Mouse (Mus musculus) layer of hippocampus, postnatal 36 days (tissue): ENCODE measurements around the gene Uts2b. TPM values are rescaled to one million over a fixed set of nuclear protein-coding genes. Genes with fewer than 3 reads are reported as not detected.
"Not testable (repeated sequence)": the region's sequence is repeated elsewhere in the genome, so short reads cannot be mapped to it uniquely, and the experiment has no call there.

Source experiments
- DNase-seq, 2 experiments: peaks; one replicate each; pipeline ENCODE4 v3.0.0; 2022
- total RNA-seq, 2 experiments: library from RNA; stranded (reverse); gene quantifications; 2 replicates each; pipeline ENCODE4 v1.2.3; 2021

Gene Uts2b
- total RNA-seq, 2 experiments from 2014 or later: not detected

- no peak for DNase-seq
Measured at GRCm38 (mm10) chr16:27374139-27374538, 4.1 kb upstream of the Uts2b start.

- DNase-seq: no peak
Measured at GRCm38 (mm10) chr16:27370700-27371099, 661 bp upstream of the Uts2b start.

- DNase-seq: no peak
Measured at GRCm38 (mm10) chr16:27360059-27360458, 10.0 kb downstream of the Uts2b start.

- no peak for DNase-seq
Measured at GRCm38 (mm10) chr16:27354464-27354863, 15.6 kb downstream of the Uts2b start.

- no peak for DNase-seq
Measured at GRCm38 (mm10) chr16:27349878-27350532, 20.0 kb downstream of the Uts2b start.

GRCm38 (mm10) chr16:27349235-27349634, 20.8 kb downstream of the Uts2b start:
- no peak for DNase-seq

- DNase-seq: no peak
Measured at GRCm38 (mm10) chr16:27348359-27348758, 21.7 kb downstream of the Uts2b start.

GRCm38 (mm10) chr16:27347521-27347920, 22.5 kb downstream of the Uts2b start:
- DNase-seq: no peak

- no peak for DNase-seq
Measured at GRCm38 (mm10) chr16:27326463-27326862, 43.6 kb downstream of the Uts2b start.

GRCm38 (mm10) chr16:27322047-27322446, 48.0 kb downstream of the Uts2b start:
- no peak for DNase-seq

GRCm38 (mm10) chr16:27319099-27319498, 50.9 kb downstream of the Uts2b start:
- no peak for DNase-seq

- not testable (repeated sequence) for DNase-seq
Measured at GRCm38 (mm10) chr16:27307189-27307588, 62.9 kb downstream of the Uts2b start, which contains the start of gene Ostn. Gene Ostn, plus strand, starts transcription at chr16:27307489.

Other genes starting within 250 kb of the Uts2b start
- not detected for gene Ostn, start 62.8 kb downstream of the Uts2b start, total RNA-seq
- 10 to 100 TPM; 47.2 to 53.5 TPM for gene Ccdc50, start 18.6 kb upstream of the Uts2b start, total RNA-seq